Mouse (Mus musculus): ENCODE measurements at regions not wholly inside any gene's neighbourhood (a gene's known extent, or its start where the extent isn't known, plus 50 kb on each side); places are given as distances from the start of the nearest gene placed in this dataset.

- no peak overlapping the region for H3K9ac ChIP-seq
- no peaks in the 10 kb centered on the region for H3K36me3 ChIP-seq
- 6% methylated on average over 3 of the region's 3 CpGs for WGBS
- H3K4me1 ChIP-seq: no peaks in the 10 kb centered on the region
- no peak overlapping the region for H3K4me2 ChIP-seq (replicated peaks)
- H3K27me3 ChIP-seq (replicated peaks): no peaks in the 10 kb centered on the region
- H3K27ac ChIP-seq: no peak overlapping the region
- no peak overlapping the region for H3K4me3 ChIP-seq
- ATAC-seq (ENCODE audit: low FRiP score, low read depth): no peak
- no peaks in the 10 kb centered on the region for H3K9me3 ChIP-seq
These were observed 55.9 kb upstream of the Ddx3x start for GRCm38 (mm10) chrX:13224902-13225301.

DNA sequence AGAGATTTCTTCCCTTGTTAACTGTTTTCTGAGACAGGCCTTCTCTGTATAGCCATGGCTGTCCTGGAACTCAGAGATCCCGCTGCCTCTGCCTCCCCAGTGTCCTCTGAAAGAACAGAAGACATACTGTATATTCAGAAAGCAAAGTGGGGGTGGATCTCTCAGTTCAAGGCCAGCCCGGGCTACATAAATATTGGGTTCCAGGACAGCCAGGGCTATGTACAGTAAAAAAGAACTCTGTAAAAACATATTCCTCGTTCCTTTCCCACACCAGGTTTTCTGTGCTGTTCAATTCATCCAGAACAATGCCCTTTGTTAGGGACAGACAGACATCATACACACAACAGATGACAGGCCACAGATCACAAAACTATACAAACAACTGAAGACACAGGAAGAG lies 54.3 kb upstream of the Ddx3x start:
- Histone ChIP-seq H3K27ac (no peak overlapping the region), H3K4me2 (replicated peaks) (no peak overlapping the region), H3K4me1 (no peaks in the 10 kb centered on the region), H3K9me3 (no peaks in the 10 kb centered on the region), H3K27me3 (replicated peaks) (no peaks in the 10 kb centered on the region), H3K4me3 (no peak overlapping the region), H3K36me3 (no peaks in the 10 kb centered on the region), H3K9ac (no peak overlapping the region)
- no peak for ATAC-seq (ENCODE audit: low FRiP score, low read depth)
- WGBS: 86% methylated on average over 3 of the region's 3 CpGs

DNA sequence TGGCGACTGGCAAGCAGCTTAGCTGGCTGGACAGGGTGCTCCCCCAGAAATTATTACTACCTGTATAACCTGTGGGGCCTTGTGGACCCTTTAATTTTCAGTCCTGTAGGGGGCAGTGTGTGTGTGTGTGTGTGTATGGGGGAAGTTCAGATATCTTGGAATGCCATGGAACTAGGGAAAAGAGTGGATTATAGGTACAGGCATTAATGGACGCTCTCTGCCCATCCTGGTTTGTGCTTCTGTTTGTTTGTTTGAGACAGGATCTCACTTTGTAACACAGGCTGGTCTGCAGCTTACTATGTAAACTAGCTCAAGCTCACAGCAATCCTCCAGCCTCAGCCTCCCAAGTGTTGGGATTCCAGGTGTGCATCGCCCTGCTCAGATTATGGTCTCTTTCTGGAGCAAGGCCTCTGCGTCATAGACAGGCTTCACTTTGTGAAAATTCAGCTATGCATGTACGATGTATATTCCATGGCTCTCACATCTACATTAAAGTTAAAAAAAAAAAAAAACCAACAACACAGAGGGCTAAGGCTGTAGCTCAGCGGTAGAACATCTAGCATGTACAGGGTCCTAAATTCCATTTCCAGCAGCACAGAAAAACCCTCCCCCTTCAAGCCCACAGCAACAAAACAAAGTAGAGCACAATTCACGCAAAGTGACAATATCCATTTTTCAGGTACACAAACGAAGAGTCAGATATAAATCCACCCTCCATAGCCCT lies 50.7 kb upstream of the Ddx3x start:
- peak overlapping the region; percentile 55 for H3K4me2 ChIP-seq (replicated peaks)
- H3K4me1 ChIP-seq: no peaks in the 10 kb centered on the region
- no peaks in the 10 kb centered on the region for H3K27me3 ChIP-seq (replicated peaks)
- H3K36me3 ChIP-seq: no peaks in the 10 kb centered on the region
- H3K4me3 ChIP-seq: peak overlapping the region; percentile 22
- no peak overlapping the region for H3K9ac ChIP-seq
- peak; percentile 34 for ATAC-seq (ENCODE audit: low FRiP score, low read depth)
- 31% methylated on average over 8 of the region's 8 CpGs for WGBS
- H3K9me3 ChIP-seq: no peaks in the 10 kb centered on the region
- no peak overlapping the region for H3K27ac ChIP-seq

GRCm38 (mm10) chrX:13230615-13231179 lies 50.1 kb upstream of the Ddx3x start:
- Histone ChIP-seq H3K36me3 (no peaks in the 10 kb centered on the region), H3K4me2 (replicated peaks) (peak overlapping the region; percentile 55), H3K9me3 (no peaks in the 10 kb centered on the region), H3K27me3 (replicated peaks) (no peaks in the 10 kb centered on the region), H3K4me3 (peak overlapping the region; percentile 22), H3K4me1 (no peaks in the 10 kb centered on the region), H3K9ac (no peak overlapping the region), H3K27ac (peak overlapping the region; percentile 53; the same call in 1 of the 2 replicates)
- peak; percentile 97 for ATAC-seq (ENCODE audit: low FRiP score, low read depth)
- WGBS: 12% methylated on average over 17 of the region's 17 CpGs
